Mouse (Mus musculus) right cerebral cortex, postnatal 10 days (tissue): Measurements from ENCODE around the gene Gemin8.

Source experiments
- DNase-seq, 2 experiments: peaks; one replicate each; pipeline ENCODE4 v3.0.0; 2021; ENCODE audit warnings: low spot score in 2 of 2

Gemin8 gene

DNA sequence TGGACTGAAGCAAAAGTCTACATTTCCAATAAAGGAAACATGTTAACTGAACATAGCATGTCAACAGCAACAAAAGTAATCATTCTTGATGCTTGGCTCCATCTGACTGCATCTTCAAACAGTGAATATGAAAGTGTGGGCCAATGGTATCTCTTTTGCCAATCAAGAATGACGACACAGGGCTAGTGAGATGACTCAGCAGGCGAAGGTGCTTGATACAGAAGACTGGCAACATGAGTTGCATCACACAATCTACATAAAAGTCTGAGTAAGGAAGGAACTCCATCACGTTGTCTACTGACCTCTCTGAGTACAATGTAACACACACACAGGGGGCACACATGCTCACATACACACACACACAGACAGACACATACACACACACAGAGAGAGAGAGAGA is 59.5 kb downstream of the Gemin8 start:
- no peak for DNase-seq

DNA sequence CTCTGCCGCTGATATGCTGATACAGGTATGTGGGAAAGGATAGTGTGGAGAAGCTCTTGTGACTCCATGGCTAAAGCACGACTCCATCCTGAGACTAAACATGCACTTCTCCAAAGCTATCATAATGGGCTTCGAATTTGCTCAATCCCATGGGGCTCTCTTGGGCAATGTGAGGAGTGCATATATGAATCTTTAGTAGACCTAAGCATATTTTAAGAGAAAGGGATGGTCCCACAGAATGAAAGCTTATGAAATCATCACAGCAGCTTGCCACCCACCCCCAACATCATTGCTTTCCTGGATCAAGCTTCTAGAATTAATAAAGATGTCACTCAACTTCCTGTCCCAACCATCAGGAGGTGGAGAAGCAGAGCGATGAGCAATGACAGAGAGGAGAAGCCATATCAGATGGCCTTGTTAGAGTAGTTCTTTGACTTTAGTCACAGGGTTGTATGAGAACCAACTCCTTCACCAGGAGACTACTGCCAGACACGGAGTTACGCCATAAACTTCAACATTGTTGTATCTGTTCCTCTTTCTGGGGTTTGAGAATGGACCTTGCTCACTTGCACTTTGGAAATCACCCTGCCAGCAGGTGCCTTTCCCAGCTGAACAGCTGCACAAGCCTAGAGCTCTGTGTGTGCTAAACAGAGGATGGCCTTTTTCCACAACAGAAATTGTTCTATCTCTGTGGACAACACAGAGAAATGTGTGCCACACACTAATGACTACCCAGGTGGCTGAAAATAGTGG is 60.4 kb downstream of the Gemin8 start:
- no peak for DNase-seq

DNA sequence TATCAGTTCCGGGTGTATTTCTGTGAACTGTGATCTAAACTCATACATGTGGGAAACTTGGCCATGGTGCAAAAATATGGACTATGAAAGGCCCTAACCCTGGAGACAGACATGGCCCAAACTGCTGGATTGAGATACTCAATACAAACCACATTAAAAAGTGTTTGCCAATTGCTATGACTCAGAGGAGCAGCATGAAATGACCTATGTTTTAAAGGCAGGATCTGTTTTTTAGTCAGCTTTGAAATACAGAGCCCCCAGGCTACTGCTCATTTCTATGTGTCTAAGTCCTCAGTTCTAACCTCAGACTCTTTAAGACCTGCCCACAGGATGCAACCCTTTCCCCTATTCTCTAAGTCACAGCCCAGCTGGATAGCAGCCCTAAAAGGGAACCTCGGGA is 65.9 kb downstream of the Gemin8 start:
- DNase-seq: no peak

DNA sequence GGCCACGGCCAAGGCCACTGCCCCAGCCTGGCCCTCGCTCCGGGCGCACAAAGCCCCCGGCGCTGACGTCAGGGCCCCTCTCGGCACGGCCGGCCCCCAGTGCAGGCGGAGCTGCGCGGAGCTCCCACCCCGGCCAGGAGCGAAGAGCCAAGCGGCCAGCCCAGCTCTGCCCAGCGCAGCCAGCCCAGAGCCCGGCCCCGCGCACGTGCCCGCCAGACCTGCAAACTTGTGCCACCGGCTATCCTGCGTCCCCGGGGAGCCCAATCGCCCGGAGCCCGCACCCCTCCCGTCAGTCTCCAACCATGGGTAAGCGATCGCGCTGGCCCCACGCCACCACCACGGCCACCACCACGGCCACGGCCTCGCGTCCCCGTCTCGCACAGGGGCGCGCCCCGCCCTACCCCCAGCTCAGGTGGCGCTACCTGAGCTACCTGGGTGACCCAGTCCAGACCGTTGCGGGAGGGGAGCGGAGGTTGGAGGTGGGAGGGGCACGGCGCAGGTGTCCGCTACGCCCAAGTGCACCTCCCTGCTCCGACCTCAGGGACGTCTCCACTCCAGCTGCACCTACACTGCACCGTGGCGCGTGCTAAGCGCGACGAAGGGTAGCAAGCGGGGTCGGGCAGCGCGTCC is 68.7 kb downstream of the Gemin8 start, which contains the start of gene Gpm6b:
TSS of gene Gpm6b (plus strand) at position 81 of the 630 bp plus-strand sequence.
- DNase-seq: peak; percentile 63 to 77

DNA sequence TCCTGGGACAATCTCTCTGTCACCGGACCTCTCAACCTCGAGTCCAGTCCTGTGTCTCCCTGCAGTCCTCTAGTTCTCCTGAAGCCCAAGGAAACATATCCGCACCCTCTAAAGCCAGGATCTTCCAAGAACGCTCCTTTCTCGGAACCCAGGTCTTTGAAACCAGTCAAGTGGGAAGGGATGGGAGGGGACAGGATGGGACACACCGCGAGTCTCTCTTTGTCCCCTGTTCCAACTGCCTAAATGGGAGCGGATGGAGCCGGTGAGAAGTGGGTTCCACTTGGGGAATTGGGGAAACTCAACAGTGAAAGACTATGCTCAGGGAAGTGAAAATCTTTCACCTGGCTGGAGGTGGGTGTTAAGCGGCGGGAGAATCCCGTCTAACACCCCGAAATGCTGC is 69.3 kb downstream of the Gemin8 start:
- no peak for DNase-seq
